Mouse (Mus musculus) CD4-positive helper T cell, adult 2 months (primary cell): ENCODE results near the gene Lcn10.
"Not testable (repeated sequence)": the region's sequence is repeated elsewhere in the genome, so short reads cannot be mapped to it uniquely, and the experiment has no call there.

Source experiments
- DNase-seq: peaks from one replicate; pipeline ENCODE4 v3.0.0-alpha.2; 2012; ENCODE audit warnings: low read depth, missing footprints, low spot score

Gene Lcn10

DNA sequence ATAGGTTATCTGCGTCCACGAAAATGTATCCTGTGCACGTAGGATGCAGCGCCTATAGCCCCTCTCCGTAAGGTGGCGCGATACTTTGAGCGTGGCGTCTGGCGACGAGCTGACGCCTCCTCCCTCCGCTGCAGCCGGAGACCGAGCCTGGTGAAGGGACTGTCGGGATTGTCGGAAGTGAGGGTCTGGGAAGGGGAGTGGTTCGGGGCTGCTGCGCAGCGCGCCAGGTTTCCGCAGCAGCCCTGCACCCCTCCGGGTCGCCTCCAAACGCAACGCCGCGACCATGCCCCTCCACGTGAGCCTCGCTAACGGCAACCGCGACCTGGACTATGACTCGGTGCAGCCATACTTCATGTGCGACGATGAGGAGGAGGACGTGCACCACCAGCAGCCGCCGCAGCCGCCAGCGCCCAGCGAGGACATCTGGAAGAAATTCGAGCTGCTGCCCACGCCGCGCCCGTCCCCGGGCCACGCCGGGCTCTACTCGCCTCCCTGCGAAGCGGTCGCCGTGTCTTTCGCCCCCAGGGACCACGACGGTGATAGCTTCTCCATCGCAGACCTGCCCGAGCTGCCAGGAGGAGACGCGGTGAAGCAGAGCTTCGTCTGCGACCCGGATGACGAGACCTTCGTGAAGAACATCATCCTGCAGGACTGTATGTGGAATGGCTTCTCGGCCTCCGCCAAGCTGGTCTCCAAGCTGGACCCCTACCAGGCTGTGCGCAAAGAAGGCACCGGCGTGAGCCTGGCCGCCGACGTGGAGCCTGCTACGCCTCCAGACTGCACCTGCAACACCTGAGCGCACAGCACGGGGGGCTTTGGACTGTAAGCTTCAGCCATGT, 24.3 kb downstream of the Lcn10 start, which contains the start of gene Bmyc:
Gene Bmyc, plus strand, starts transcription at position 97 of the 839 bp plus-strand sequence.
- peak; percentile 80 for DNase-seq

GRCm38 (mm10) chr2:25708121-25708520, 25.6 kb downstream of the Lcn10 start:
- peak; percentile 33 for DNase-seq

GRCm38 (mm10) chr2:25709056-25709455, 26.5 kb downstream of the Lcn10 start:
- not testable (repeated sequence) for DNase-seq

DNA sequence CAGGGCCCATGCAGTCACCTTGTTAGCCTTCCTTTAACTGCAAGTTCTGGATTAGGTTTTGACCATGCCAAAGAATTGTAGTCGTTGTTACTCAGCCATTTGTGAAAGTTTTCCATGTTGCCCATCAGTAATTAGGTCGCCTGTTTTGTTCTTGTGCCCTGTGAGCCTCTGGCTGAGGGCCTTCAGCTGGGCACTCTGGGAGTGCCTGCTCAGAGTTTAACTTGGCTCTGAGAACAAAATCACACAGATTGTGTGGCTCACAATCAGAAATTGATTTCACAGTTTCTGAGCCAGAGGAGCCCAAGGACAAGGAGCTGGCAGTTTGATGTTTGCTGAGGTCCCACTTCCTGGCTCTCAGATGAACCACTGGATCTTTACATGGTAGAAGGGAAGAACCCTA, 27.3 kb downstream of the Lcn10 start:
- DNase-seq = not testable (repeated sequence)

- DNase-seq = not testable (repeated sequence)
These were observed 29.1 kb downstream of the Lcn10 start for GRCm38 (mm10) chr2:25711641-25712040.

GRCm38 (mm10) chr2:25717222-25717621, 34.7 kb downstream of the Lcn10 start:
- no peak for DNase-seq

- no peak for DNase-seq
These were observed 50.8 kb downstream of the Lcn10 start for GRCm38 (mm10) chr2:25733199-25733930.
